Comparison of ENCODE assay signal across 8 mouse cellular contexts in the genomic region with DNA sequence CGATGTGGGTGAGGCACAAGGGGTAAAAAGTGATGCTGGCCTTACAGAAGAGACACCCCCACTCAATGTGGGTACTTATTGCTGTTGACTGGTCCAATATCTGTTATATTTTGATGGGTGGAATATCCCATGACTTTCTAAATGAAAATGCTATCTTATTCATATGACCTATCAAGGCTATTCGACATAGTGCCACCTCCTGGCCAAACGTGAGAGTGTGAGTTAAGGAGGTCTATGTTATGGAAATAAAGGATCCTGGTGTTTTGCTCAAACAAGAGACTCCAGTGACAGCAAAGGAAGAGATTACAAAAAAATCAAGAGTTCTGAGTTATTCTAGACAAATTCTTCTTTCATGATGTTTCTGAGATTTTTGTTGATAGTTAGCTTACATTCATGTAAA.
DNase-seq lines count a peak whose midpoint lies in the region; ATAC-seq lines count a peak whose summit lies in the region.
"Had no signal": no experiment of that assay in that cellular context is flagged by ENCODE, and none has a peak within 500 bp of the region (broad histone marks: within the 10 kb centered on the region; RNA-seq: fewer than 3 reads in every experiment).

No protein-coding gene starts in this region.

- intact Hi-C loops in left cerebral cortex, postnatal 4 days (cut with DNase I) = no loop called here

- H3K9me3 ChIP-seq in kidney, embryonic 16.5 days (ENCODE audit: low read length) = no peaks in the 10 kb centered on the region

- H3K4me1 ChIP-seq in kidney, embryonic 16.5 days (ENCODE audit: insufficient read depth, low read length) = no peaks in the 10 kb centered on the region

- H3K4me3 ChIP-seq in kidney, embryonic 16.5 days (ENCODE audit: low read length) = no peak overlapping the region
- H3K4me3 ChIP-seq: myocyte had no signal

- no peak for ATAC-seq in kidney, embryonic 16.5 days (ENCODE audit: low FRiP score, low TSS enrichment)

- WGBS in kidney, embryonic 16.5 days = 44% methylated on average over 3 of the region's 3 CpGs

- H3K27me3 ChIP-seq in kidney, embryonic 16.5 days (ENCODE audit: insufficient read depth, low read length) = no peaks in the 10 kb centered on the region

- DNase-seq in kidney, adult 11 months = peak; percentile 9
- peak; percentile 25 for DNase-seq in CD4-positive helper T cell, adult 2 months (ENCODE audit: low read depth, low spot score)
- DNase-seq in Muller cell, postnatal 12 days (ENCODE audit: inconsistent ontology term) = peak; percentile 8
- DNase-seq in embryo, embryonic 11 days = peak; percentile 47
- peak; percentile 56 for DNase-seq in left cerebral cortex, postnatal 4 days
- peak; percentile 42 for DNase-seq in thymus, postnatal 14 days

- no peaks in the 10 kb centered on the region for H3K36me3 ChIP-seq in kidney, embryonic 16.5 days (ENCODE audit: insufficient read depth, low read length)

- no peak overlapping the region for H3K4me2 ChIP-seq in kidney, embryonic 16.5 days (replicated peaks; ENCODE audit: low read depth, low read length)

- no peak overlapping the region for H3K9ac ChIP-seq in kidney, embryonic 16.5 days (replicated peaks; ENCODE audit: low read length)

- H3K27ac ChIP-seq in kidney, embryonic 16.5 days (ENCODE audit: low read length) = no peak overlapping the region
